Mouse (Mus musculus) intestine, postnatal 0 days (tissue): ENCODE measurements around the gene Taar7d. TPM values are rescaled to one million over a fixed set of nuclear protein-coding genes. Genes with fewer than 3 reads are reported as not detected.

ENCODE experiments used
- ATAC-seq: fragments of 200-750 bp; cut with Nextera tagmentation; 2 replicates; pipeline ENCODE4 v1.8.0; 2017; ENCODE audit warnings: mild to moderate bottlenecking, moderate TSS enrichment, moderate library complexity
- H3K27ac ChIP-seq: fragments of 300-500 bp; sonication (generic); 2 replicates; pipeline ENCODE4 v1.5.1; 2014; ENCODE audit warnings: mild to moderate bottlenecking, low read depth, low read length, moderate library complexity
- H3K27me3 ChIP-seq: fragments of 300-500 bp; sonication (generic); replicated peaks from 2 replicates; pipeline ENCODE4 v1.6.1; 2014; ENCODE audit warnings: low read length, mixed read lengths; ENCODE audit not compliant: control insufficient read depth, insufficient read depth
- H3K36me3 ChIP-seq: fragments of 300-500 bp; sonication (generic); 2 replicates; pipeline ENCODE4 v1.6.1; 2014; ENCODE audit warnings: mild to moderate bottlenecking, moderate library complexity; ENCODE audit not compliant: control insufficient read depth, insufficient read depth
- H3K4me1 ChIP-seq: fragments of 300-500 bp; sonication (generic); replicated peaks from 2 replicates; pipeline ENCODE4 v1.6.1; 2014; ENCODE audit warnings: antibody characterized with exemption, low read length, mixed read lengths; ENCODE audit not compliant: control insufficient read depth, insufficient read depth
- H3K4me2 ChIP-seq: fragments of 300-500 bp; sonication (generic); replicated peaks from 2 replicates; pipeline ENCODE4 v1.6.1; 2014; ENCODE audit warnings: low read depth, mild to moderate bottlenecking, moderate library complexity
- H3K4me3 ChIP-seq: fragments of 300-500 bp; sonication (generic); 2 replicates; pipeline ENCODE4 v1.5.1; 2014; ENCODE audit warnings: low read depth, low read length
- H3K9ac ChIP-seq: fragments of 300-500 bp; sonication (generic); 2 replicates; pipeline ENCODE4 v1.6.1; 2014; ENCODE audit warnings: mild to moderate bottlenecking, low read depth, low read length
- H3K9me3 ChIP-seq: fragments of 300-500 bp; sonication (generic); 2 replicates; pipeline ENCODE4 v1.6.1; 2016; ENCODE audit warnings: mixed run types; ENCODE audit not compliant: control insufficient read depth
- CTCF ChIP-seq: sonication (generic); IDR thresholded peaks from 2 replicates; pipeline ENCODE4 v1.5.1; 2016; ENCODE audit warnings: low read depth, mild to moderate bottlenecking, control low read depth, antibody characterized with exemption, moderate library complexity
- WGBS: fragments of 180-500 bp; shearing (Covaris S2); extraction: QIAGEN DNeasy Blood & Tissue Kit; methylation state at CpG from one replicate; pipeline ENCODE4 v1.1.7; 2014; 5-methylcytosine and 5-hydroxymethylcytosine counted together
- polyA plus RNA-seq: library from polyadenylated mRNA; unstranded; fragments of >200 nt; fragmentation: Nextera tagmentation; extraction: Ambion mirVana; gene quantifications from 2 replicates; pipeline ENCODE4 v1.2.1, GENCODE M21; 2015

The Taar7d gene
- polyA plus RNA-seq, 1 experiment from 2014 or later = not detected

DNA sequence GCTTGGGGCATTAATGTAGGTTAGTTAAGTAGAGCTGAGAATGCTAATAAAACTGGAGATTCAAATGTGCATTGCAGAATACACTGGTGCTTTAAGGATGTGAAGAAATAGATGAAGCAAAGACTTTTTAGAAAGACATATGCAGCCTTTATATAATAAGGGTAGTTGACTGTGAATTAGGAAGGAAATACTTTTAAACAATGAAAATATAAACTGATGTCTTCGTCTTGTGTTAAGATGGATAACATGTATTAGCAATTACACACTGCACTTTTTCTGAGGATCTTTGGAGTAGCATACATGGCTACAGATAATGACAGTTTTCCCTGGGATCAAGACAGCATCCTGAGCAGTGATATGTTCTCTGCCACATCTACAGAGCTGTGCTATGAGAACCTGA lies 27.4 kb upstream of the Taar7d start, which contains the start of gene Taar7b:
Gene Taar7b, plus strand, starts transcription at position 301 of the 400 bp plus-strand sequence.
- Histone ChIP-seq H3K27me3 (no peaks in the 10 kb centered on the region), H3K9me3 (no peaks in the 10 kb centered on the region), H3K4me2 (no peak within 1 kb of the TSS), H3K36me3 (no peaks in the 10 kb centered on the region), H3K4me1 (no peaks in the 10 kb centered on the region), H3K4me3 (no peak within 1 kb of the TSS), H3K9ac (no peak within 1 kb of the TSS), H3K27ac (no peak within 1 kb of the TSS)
- ATAC-seq = no peak
- 76% methylated on average over 1 of the region's 1 CpGs for WGBS
- TF ChIP-seq CTCF = no peak

DNA sequence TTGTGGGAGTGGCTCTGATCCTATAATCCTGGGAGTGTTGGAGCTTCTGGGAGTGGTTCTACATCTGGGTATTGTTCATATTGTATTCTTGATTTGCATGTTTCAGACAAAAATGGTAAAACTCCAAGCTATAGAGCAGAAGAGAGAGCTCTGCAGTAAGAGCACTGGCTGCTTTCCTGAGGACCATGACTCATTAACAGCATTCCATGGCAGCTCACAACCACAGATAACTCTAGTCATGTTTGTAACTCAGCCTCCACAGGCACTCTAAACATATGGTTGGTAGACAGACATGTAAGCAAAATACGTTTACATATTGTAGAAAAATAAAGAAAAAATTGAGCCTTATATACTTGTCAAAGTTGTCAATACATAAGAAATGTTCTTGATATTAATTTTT lies 20.6 kb upstream of the Taar7d start:
- Histone ChIP-seq H3K27me3 (no peaks in the 10 kb centered on the region), H3K9me3 (no peaks in the 10 kb centered on the region), H3K36me3 (no peaks in the 10 kb centered on the region), H3K4me2 (no peak overlapping the region), H3K4me3 (no peak overlapping the region), H3K4me1 (no peaks in the 10 kb centered on the region), H3K27ac (no peak overlapping the region), H3K9ac (no peak overlapping the region)
- ATAC-seq = no peak
- no peak for TF ChIP-seq CTCF
- 65% methylated on average over 1 of the region's 1 CpGs for WGBS

DNA sequence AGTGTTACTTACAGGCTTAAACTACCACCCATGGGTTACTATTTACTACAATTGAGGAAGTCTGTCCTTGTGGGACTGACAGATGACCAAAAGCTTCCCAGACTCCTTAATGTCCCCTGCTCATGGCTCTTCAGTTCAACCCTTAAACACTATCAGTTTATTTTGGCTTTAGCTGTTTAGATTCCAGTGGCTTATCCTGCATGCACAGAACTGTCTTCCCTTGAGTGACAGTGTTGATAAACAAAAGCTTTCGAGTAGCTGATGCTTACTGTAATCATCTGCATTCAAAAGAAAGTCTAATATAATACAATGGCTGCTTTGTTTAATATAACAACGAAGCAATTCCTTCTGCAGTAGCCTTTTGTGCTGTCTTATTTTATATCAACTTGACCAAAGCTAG lies 20.0 kb upstream of the Taar7d start:
- 42% methylated on average over 2 of the region's 2 CpGs for WGBS
- Histone ChIP-seq H3K4me3 (no peak overlapping the region), H3K9me3 (no peaks in the 10 kb centered on the region), H3K27ac (no peak overlapping the region), H3K36me3 (no peaks in the 10 kb centered on the region), H3K4me1 (no peaks in the 10 kb centered on the region), H3K9ac (no peak overlapping the region), H3K27me3 (no peaks in the 10 kb centered on the region), H3K4me2 (no peak overlapping the region)
- no peak for TF ChIP-seq CTCF
- no peak for ATAC-seq

DNA sequence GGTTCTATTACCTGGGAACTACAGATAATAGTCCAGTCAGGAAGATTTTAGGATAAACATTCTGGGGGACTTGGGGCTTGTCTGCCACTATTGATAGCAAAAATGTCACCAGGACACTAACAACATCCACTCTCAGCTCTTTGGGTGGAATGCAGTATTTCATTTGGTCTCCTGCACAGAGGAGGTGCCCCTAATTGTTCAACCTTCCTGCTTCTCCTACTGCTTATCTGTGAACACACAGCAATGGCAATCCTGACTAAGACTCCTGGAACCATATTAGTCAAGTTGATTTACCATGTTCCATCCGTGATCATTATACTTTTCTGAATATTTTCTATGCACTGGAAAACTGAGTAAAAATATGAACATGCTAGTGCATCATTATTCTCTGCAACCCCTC lies 18.9 kb upstream of the Taar7d start:
- no peak for ATAC-seq
- TF ChIP-seq CTCF = no peak
- Histone ChIP-seq H3K9ac (no peak overlapping the region), H3K36me3 (no peaks in the 10 kb centered on the region), H3K9me3 (no peaks in the 10 kb centered on the region), H3K4me2 (no peak overlapping the region), H3K27me3 (no peaks in the 10 kb centered on the region), H3K27ac (no peak overlapping the region), H3K4me3 (no peak overlapping the region), H3K4me1 (no peaks in the 10 kb centered on the region)
- 78% methylated on average over 1 of the region's 1 CpGs for WGBS

DNA sequence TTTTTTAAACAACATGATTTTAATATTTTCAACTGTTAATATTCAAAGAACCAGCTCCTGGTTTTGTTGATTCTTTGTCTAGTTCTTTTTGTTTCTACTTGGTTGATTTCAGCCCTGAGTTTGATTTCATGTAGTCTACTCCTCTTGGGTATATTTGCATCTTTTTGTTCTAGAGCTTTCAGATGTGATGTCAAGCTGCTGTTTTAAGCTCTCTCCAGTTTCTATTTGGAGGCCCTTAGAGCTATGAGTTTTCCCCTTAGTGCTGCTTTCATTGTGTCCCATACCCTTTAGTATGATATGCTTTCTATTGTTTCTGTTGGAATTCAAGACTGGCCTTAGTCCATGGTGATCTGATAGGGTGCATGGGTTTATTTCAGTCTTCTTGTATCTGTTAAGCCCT lies 4.3 kb downstream of the Taar7d start:
- ATAC-seq = no peak
- TF ChIP-seq CTCF = no peak
- H3K4me3 ChIP-seq = no peak overlapping the region
- no peaks in the 10 kb centered on the region for H3K9me3 ChIP-seq
- H3K27me3 ChIP-seq = no peaks in the 10 kb centered on the region
- H3K27ac ChIP-seq = no peak overlapping the region
- H3K4me1 ChIP-seq = no peaks in the 10 kb centered on the region
- no peak overlapping the region for H3K9ac ChIP-seq
- H3K36me3 ChIP-seq = no peaks in the 10 kb centered on the region
- no peak overlapping the region for H3K4me2 ChIP-seq

DNA sequence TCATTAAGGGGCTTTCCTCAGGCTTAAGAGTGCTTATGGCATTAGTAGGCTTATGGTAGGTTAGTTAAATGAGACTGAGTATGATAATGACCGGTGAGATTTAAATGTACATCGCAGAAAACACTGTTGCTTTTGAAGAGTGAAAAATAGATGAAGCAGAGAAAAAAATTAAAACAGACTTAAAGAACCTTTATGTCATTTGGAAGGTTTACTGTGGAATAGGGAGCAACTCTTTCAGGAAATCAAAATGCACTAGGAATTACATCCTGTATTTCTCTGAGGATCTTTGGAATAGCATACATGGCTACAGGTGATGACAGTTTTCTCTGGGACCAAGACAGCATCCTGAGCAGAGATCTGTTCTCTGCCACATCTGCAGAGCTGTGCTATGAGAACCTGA lies 10.3 kb downstream of the Taar7d start, which contains the start of gene Taar7e:
Gene Taar7e, plus strand, starts transcription at position 301 of the 400 bp plus-strand sequence.
- Histone ChIP-seq H3K27me3 (no peaks in the 10 kb centered on the region), H3K27ac (no peak within 1 kb of the TSS), H3K4me1 (no peaks in the 10 kb centered on the region), H3K9me3 (no peaks in the 10 kb centered on the region), H3K36me3 (no peaks in the 10 kb centered on the region), H3K9ac (no peak within 1 kb of the TSS), H3K4me3 (no peak within 1 kb of the TSS), H3K4me2 (no peak within 1 kb of the TSS)
- no peak for TF ChIP-seq CTCF
- WGBS = 91% methylated on average over 2 of the region's 2 CpGs
- ATAC-seq = no peak
